Mouse (Mus musculus) urinary bladder, postnatal 14 days (tissue): Measurements from ENCODE around the gene Gm15056.

Experiments used
- DNase-seq: peaks from one replicate; pipeline ENCODE4 v3.0.0; 2021; ENCODE audit warnings: low spot score

Gm15056 gene

DNA sequence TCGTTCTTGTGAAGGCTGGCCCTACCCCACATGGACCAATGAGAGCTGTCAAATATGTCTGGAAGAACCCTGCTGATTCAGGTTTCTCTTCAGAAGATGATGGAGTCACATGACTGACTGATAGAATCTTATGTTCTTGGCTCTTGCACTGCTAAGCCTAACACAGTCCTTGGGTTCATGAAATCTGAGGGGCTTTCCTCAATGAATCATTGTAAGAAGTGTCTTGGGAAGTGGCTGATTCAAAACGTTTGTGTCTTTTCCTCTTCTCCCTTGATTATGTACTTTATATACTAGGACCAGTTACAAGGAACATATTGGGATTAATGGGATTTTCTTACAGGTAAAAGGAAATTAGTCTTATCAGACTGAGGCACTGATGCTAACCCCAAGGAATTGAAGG, at the start of gene Gm15056:
Gm15056 (minus strand) TSS at position 101 of the 400 bp plus-strand sequence.
- no peak for DNase-seq

DNA sequence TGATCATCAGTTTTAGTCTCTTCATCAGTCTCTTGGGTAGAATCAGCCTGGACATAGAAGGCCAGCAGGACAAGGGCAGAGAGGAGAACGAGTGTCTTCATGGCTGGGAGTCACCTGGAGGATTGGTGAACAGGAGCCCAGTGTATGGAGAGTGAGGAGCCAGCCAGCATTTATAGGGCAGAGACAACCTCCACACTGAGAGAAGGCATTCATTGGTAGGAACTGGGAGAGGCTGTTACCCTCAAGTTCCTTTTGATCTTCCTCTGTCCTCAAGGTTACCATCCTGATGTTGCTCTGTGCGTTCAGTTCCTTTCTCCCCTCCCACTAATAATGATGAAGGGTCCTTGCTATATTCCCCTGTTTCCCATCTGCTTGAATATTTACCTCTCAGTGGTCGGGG, 42.2 kb upstream of the Gm15056 start, which contains the start of gene AY761185:
AY761185 (minus strand) TSS at position 101 of the 400 bp plus-strand sequence.
- no peak for DNase-seq

DNA sequence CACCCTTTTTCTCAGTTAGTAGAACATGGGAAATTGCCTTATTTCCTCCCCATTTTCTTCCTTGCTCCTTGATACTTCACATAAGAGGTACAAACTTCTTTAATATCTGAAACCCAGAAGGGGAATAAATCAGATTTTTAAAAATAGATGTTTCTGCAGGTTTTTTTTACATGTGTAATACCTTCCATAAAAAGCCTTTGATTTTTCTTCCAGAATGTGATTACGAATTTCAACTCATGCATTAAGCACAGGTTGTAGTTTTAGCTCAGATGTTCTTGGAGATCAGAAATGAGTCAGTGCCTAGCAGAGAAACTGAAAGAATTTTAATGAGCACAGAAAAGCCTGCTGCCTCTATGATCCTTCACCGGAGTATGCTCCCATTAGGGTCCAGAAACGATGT, 19.5 kb upstream of the Gm15056 start, which contains the start of gene Gm6040:
Gm6040 (minus strand) TSS at position 101 of the 400 bp plus-strand sequence.
- no peak for DNase-seq

DNA sequence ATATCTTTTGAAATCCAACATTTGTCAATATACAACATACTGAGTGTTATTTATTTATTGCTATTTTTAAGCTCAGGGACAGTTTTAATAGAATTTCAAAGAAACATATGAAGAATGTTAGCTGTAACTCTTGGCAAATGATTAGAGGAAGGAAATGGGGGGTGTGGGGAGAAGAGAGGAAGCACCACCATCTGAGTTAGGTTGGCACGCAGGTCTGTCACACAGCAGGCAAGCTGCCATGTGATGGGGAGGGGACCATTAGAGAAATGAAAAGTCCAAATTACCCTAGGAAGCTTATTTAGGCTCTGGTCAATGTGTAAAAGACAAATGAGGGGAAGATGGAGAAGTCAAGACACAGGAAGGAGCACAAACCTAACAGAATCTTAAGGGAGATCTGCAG, 9.9 kb upstream of the Gm15056 start:
- DNase-seq: no peak

DNA sequence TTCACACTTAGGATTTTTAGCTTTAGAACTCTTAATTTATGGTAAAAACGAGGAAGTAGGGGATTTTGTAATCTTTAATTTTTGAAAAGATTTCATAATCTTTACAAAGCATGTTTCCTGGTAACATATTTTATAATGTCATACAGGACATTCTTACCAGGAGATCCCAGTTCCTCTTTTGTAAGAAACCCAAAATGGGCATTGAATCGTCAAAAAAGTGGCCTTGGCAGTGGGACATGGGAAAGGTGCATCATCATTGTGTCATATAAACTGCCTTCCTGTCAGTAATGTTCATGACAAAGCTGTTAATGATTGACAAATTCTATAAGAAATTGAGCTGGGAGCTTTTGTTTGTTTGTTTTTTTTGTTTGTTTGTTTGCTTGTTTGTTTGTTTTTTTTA, 5.8 kb upstream of the Gm15056 start:
- no peak for DNase-seq

DNA sequence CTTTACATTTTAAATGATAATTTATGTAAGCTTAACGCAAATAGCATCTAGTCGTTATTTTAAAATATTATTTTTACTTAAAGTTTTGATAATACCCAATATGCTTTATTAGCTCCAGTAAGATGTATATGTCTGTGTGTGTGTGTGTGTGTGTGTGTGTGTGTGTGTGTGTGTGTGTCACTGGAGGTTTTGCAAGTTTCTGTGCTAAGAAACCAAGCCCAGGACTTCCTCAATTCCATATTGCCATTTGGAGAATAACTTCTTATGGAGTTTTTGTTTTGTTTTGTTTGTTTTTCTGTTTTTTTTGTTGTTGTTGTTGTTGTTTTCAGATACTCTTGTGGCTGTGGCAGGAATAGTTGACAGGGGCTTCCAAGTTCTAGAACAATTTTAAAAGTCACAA, 4.7 kb upstream of the Gm15056 start:
- no peak for DNase-seq

DNA sequence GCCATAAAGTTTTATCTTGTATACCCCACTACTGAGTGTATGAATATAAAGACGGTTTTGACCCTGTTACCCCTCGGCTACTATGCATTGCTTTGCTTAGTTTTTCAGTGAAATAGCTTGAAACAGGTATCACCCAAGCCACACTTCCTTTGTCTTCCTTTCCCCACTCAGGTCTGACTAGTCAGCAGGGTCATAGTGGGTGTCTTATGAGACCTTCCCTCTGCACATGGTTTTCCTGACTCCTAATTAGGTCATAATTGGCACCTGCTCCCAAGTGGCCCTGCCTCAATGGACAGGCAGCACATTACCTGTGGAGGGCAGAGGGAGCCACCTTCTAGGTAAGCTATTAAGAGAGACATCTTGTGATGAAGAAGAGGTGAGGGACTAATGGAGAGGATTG, 10.1 kb downstream of the Gm15056 start, which contains the start of gene Defb33:
Defb33 (plus strand) TSS at position 301 of the 400 bp plus-strand sequence.
- no peak for DNase-seq

DNA sequence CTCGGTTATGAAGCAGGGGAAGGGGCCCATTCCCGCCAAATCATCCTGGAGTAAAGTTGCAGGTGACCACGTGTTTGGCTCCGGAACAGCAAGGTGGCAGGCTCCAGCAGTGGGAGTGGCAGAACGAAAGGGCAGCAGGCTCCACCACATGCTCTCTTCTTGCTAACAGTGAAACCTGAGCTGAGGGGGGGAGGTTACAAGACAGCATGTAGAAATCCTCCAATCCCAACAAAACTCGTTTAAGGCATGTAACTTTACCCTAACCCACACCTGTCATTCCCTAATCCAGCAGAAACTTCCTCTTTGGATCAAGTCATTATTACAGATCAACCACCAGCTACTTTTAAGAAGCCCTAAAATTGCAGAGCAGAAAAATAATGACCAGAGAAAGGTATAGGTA, 27.8 kb downstream of the Gm15056 start:
- DNase-seq: no peak
